14 mouse cellular contexts compared by ENCODE assay signal in genomic region chr8:48812196-48812741, GRCm38 (mm10). TPM values are rescaled to one million over a fixed set of nuclear protein-coding genes. Genes with fewer than 3 reads are reported as not detected.
"Had no signal": no experiment of that assay in that cellular context is flagged by ENCODE, and none has a peak within 500 bp of the region (broad histone marks: within the 10 kb centered on the region; RNA-seq: fewer than 3 reads in every experiment).

No protein-coding gene starts in this region.

- ATAC-seq: intestine, embryonic 16.5 days; liver, embryonic 12.5 days; midbrain, embryonic 15.5 days had no signal

- H3K9me3 ChIP-seq: kidney, embryonic 15.5 days; limb, embryonic 15.5 days; liver, embryonic 12.5 days; lung, embryonic 15.5 days; midbrain, embryonic 15.5 days had no signal

- H3K4me3 ChIP-seq: kidney, embryonic 15.5 days; limb, embryonic 15.5 days; liver, embryonic 12.5 days; lung, embryonic 15.5 days; megakaryocyte, embryonic 14.5 days; midbrain, embryonic 15.5 days had no signal

- H3K4me1 ChIP-seq: kidney, embryonic 15.5 days; limb, embryonic 15.5 days; liver, embryonic 12.5 days; lung, embryonic 15.5 days; megakaryocyte, embryonic 14.5 days had no signal

- H3K27me3 ChIP-seq: kidney, embryonic 15.5 days; liver, embryonic 12.5 days; megakaryocyte, embryonic 14.5 days; midbrain, embryonic 15.5 days had no signal

- H3K4me2 ChIP-seq: kidney, embryonic 15.5 days; limb, embryonic 15.5 days; liver, embryonic 12.5 days; lung, embryonic 15.5 days; midbrain, embryonic 15.5 days had no signal

- H3K9ac ChIP-seq: kidney, embryonic 15.5 days; limb, embryonic 15.5 days; liver, embryonic 12.5 days; lung, embryonic 15.5 days; midbrain, embryonic 15.5 days had no signal

- H3K27ac ChIP-seq: kidney, embryonic 15.5 days; limb, embryonic 15.5 days; liver, embryonic 12.5 days; lung, embryonic 15.5 days; macrophage; midbrain, embryonic 15.5 days had no signal

- H3K36me3 ChIP-seq: kidney, embryonic 15.5 days; limb, embryonic 15.5 days; liver, embryonic 12.5 days; lung, embryonic 15.5 days; midbrain, embryonic 15.5 days had no signal

- DNase-seq: kidney, adult 2 months; kidney, postnatal 14 days; lung, postnatal 14 days; thymus, adult 2 months; thymus, postnatal 25 days had no signal

RNA-seq across cellular contexts. Expression of gene Tenm3, which starts 31.5 kb away (rescaled TPM):
- total RNA-seq: neutrophil, adult 5-6 weeks had no signal
- polyA plus RNA-seq: macrophage had no signal
